Mouse (Mus musculus): ENCODE measurements around the gene Ndufaf7.

Ndufaf7 gene

GRCm38 (mm10) chr17:78964387-78964786 lies 27.5 kb downstream of the Ndufaf7 start:
- DNase-seq (ENCODE audit: low spot score) = no peak

GRCm38 (mm10) chr17:78966092-78966883 lies 29.4 kb downstream of the Ndufaf7 start:
- no peak for DNase-seq (ENCODE audit: low spot score)

GRCm38 (mm10) chr17:78968500-78968899 lies 31.6 kb downstream of the Ndufaf7 start:
- no peak for DNase-seq (ENCODE audit: low spot score)

GRCm38 (mm10) chr17:78983166-78983565 lies 46.2 kb downstream of the Ndufaf7 start:
- DNase-seq (ENCODE audit: low spot score) = no peak

GRCm38 (mm10) chr17:78983736-78984135 lies 46.8 kb downstream of the Ndufaf7 start:
- DNase-seq (ENCODE audit: low spot score) = no peak

- DNase-seq (ENCODE audit: low spot score) = no peak
Observed at GRCm38 (mm10) chr17:78989015-78989414, 52.1 kb downstream of the Ndufaf7 start.

- no peak for DNase-seq (ENCODE audit: low spot score)
Observed at GRCm38 (mm10) chr17:78991549-78991948, 54.6 kb downstream of the Ndufaf7 start.

GRCm38 (mm10) chr17:78992303-78993027 lies 55.5 kb downstream of the Ndufaf7 start:
- DNase-seq (ENCODE audit: low spot score) = no peak

GRCm38 (mm10) chr17:78993670-78994069 lies 56.7 kb downstream of the Ndufaf7 start:
- no peak for DNase-seq (ENCODE audit: low spot score)

GRCm38 (mm10) chr17:78994382-78994781 lies 57.4 kb downstream of the Ndufaf7 start:
- peak; percentile 10 for DNase-seq (ENCODE audit: low spot score)

GRCm38 (mm10) chr17:78994931-78995820 lies 58.2 kb downstream of the Ndufaf7 start:
- no peak for DNase-seq (ENCODE audit: low spot score)
